Mouse (Mus musculus) kidney, adult 2 months (tissue): ENCODE measurements around the gene Zfp143.

Experiments
- CTCF ChIP-seq: fragments of 200-500 bp; conservative IDR thresholded peaks from 2 replicates; pipeline ENCODE4 v1.5.1; 2011; ENCODE audit warnings: low read depth, mild to moderate bottlenecking, control low read depth, low read length, moderate library complexity, mixed read lengths; ENCODE audit not compliant: insufficient read depth, insufficient read length
- POLR2A ChIP-seq: fragments of 200-500 bp; IDR thresholded peaks from one replicate; pipeline ENCODE4 v1.6.1; 2011; ENCODE audit warnings: low read depth, low read length, control low read depth

DNA sequence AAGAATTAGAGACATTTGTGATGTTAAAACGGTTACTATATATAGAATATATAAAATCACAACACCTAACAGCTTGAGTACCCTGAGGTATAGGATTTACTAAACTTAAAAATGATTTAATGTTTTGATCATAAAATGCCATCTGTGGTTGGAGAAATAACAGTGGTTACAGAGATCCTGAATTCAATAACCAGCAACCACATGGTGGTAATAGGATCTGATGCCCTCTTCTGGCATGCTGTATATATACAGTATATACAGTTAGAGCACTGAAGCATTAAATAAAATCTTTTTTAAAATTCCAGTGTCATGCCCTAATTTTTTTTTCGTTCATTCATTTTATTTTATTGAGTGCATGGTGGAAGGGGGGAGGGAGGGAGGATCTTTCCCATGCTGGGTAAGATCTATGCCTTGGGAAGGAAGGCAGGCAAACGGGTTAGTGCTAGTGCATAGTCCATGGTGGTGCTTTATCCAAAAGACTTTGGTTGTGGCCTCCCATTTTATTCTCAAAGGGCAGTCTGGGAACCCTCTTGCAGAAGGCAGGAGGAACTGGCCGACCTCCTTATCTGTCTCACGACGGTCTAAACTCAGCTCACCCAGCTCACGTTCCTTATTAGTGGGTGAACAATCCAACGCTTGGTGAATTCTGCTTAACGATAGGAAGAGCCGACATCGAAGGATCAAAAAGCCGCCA, 1.8 kb upstream of the Zfp143 start:
- TF ChIP-seq CTCF, result no peak
- TF ChIP-seq POLR2A, result no peak
